Mouse (Mus musculus): ENCODE results near the gene Whamm. TPM values are rescaled to one million over a fixed set of nuclear protein-coding genes. Genes with fewer than 3 reads are reported as not detected.

Gene Whamm
- total RNA-seq, 4 experiments from 2014 or later, result 20.6 to 23.8 (median 21.0) TPM

- no peak for DNase-seq (ENCODE audit: low spot score in 2 of 2)
These were observed 7.5 kb upstream of the Whamm start for GRCm38 (mm10) chr7:81563506-81564015.

- DNase-seq (ENCODE audit: low spot score in 2 of 2), result no peak
These were observed 6.3 kb upstream of the Whamm start for GRCm38 (mm10) chr7:81564766-81565165.

- peak; percentile 48 to 68 for DNase-seq (ENCODE audit: low spot score in 2 of 2)
These were observed 5.5 kb upstream of the Whamm start for GRCm38 (mm10) chr7:81565381-81566055.

- no peak for DNase-seq (ENCODE audit: low spot score in 2 of 2)
These were observed 4.7 kb upstream of the Whamm start for GRCm38 (mm10) chr7:81566332-81566731.

- no peak for DNase-seq (ENCODE audit: low spot score in 2 of 2)
These were observed 4.2 kb upstream of the Whamm start, which contains the start of gene Fsd2 for GRCm38 (mm10) chr7:81566892-81567291. Gene Fsd2 (minus strand): TSS chr7:81566944.

GRCm38 (mm10) chr7:81567396-81567795 lies 3.7 kb upstream of the Whamm start:
- DNase-seq (ENCODE audit: low spot score in 2 of 2), result no peak

- no peak for DNase-seq (ENCODE audit: low spot score in 2 of 2)
These were observed 1.2 kb upstream of the Whamm start for GRCm38 (mm10) chr7:81569851-81570250.

- no peak for DNase-seq (ENCODE audit: low spot score in 2 of 2)
These were observed 795 bp upstream of the Whamm start for GRCm38 (mm10) chr7:81570271-81570670.

- DNase-seq (ENCODE audit: low spot score in 2 of 2), result no peak
These were observed 336 bp upstream of the Whamm start for GRCm38 (mm10) chr7:81570752-81571107.

- DNase-seq (ENCODE audit: low spot score in 2 of 2), result no peak
These were observed 925 bp downstream of the Whamm start for GRCm38 (mm10) chr7:81571941-81572441.

- no peak for DNase-seq (ENCODE audit: low spot score in 2 of 2)
These were observed 1.7 kb downstream of the Whamm start for GRCm38 (mm10) chr7:81572610-81573268.

- DNase-seq (ENCODE audit: low spot score in 2 of 2), result no peak
These were observed 2.3 kb downstream of the Whamm start for GRCm38 (mm10) chr7:81573397-81573796.

- DNase-seq (ENCODE audit: low spot score in 2 of 2), result no peak
These were observed 2.8 kb downstream of the Whamm start for GRCm38 (mm10) chr7:81573821-81574220.

GRCm38 (mm10) chr7:81575606-81576005 lies 4.5 kb downstream of the Whamm start:
- no peak for DNase-seq (ENCODE audit: low spot score in 2 of 2)

- no peak for DNase-seq (ENCODE audit: low spot score in 2 of 2)
These were observed 6.8 kb downstream of the Whamm start for GRCm38 (mm10) chr7:81577872-81578271.

- DNase-seq (ENCODE audit: low spot score in 2 of 2), result no peak
These were observed 7.3 kb downstream of the Whamm start for GRCm38 (mm10) chr7:81578413-81578812.

GRCm38 (mm10) chr7:81579312-81579711 lies 8.2 kb downstream of the Whamm start:
- no peak for DNase-seq (ENCODE audit: low spot score in 2 of 2)

- no peak for DNase-seq (ENCODE audit: low spot score in 2 of 2)
These were observed 12.4 kb downstream of the Whamm start for GRCm38 (mm10) chr7:81583512-81583911.

GRCm38 (mm10) chr7:81585326-81585725 lies 14.3 kb downstream of the Whamm start:
- DNase-seq (ENCODE audit: low spot score in 2 of 2), result no peak

GRCm38 (mm10) chr7:81587238-81587637 lies 16.2 kb downstream of the Whamm start:
- DNase-seq (ENCODE audit: low spot score in 2 of 2), result no peak

- DNase-seq (ENCODE audit: low spot score in 2 of 2), result no peak
These were observed 21.6 kb downstream of the Whamm start for GRCm38 (mm10) chr7:81592686-81593085.

GRCm38 (mm10) chr7:81593387-81593786 lies 22.3 kb downstream of the Whamm start:
- DNase-seq (ENCODE audit: low spot score in 2 of 2), result no peak

GRCm38 (mm10) chr7:81595056-81595455 lies 24.0 kb downstream of the Whamm start:
- no peak for DNase-seq (ENCODE audit: low spot score in 2 of 2)
